Mouse (Mus musculus): ENCODE measurements around the gene Smad9. TPM values are rescaled to one million over a fixed set of nuclear protein-coding genes. Genes with fewer than 3 reads are reported as not detected.

Gene Smad9
- 4.6 and 6.0 TPM in 2 replicates for total RNA-seq (2014; rRNA removed)
- 0.67 and 0.69 TPM in 2 replicates for polyA plus RNA-seq (2015; fragmentation: Nextera tagmentation; extraction: Ambion mirVana)

DNA sequence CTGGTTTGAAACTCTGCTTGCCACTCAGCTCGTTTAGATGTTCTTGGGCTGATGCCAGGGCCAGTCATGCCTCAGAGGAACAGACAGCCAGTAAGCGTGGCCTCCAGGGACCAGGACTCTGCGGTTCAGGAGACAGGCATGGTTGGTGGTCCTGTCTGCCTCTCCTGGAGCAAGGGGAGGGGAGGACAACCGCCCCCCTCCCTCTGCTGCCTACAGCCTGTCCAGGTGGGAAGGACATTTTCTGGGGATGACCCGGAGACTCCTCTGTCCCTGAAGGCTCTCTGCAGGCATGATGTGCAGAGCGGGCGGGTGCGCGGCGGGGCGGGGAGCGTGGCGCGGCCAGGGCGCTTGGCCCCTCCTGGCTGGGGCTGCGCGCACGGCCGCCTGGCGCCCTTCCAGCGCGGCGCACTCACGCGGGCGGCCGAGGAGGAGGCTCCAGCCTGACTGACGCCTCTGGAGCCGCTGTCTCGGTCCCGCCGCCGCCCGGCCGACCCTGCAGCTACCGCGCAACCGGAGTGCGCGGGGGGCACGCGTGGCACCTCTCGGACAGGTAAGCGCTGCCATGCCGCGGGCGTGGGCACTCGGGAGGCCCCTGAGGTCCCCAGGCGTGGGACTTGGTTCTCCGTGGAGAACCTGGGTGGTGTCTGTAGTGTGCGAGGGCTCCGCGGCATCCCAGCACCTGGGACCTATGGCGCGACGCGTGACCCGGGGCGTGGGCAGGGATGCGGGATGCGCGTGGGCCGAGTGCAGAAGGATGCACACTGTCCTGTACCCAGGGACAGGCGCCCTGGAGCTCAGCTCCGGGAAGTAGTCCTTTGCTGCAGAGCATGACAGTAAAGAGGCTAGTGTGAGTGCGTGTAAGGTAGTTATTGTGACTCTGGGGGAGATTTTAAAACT is at the start of gene Smad9:
Gene Smad9 (plus strand): TSS at position 438 of the 897 bp plus-strand sequence.
- no peak; the same call in 1 of the 2 replicates for TF ChIP-seq CTCF (IDR thresholded peaks at IDR 0.05)
- H3K27ac ChIP-seq (ENCODE audit: low read depth, low read length): 0 out of 2 replicates have a peak within 1 kb of the TSS, but pooled peaks have one; percentile 20
- peaks cover 2% of the 10 kb centered on the region; the same call in 1 of the 2 replicates for H3K27me3 ChIP-seq (ENCODE audit: insufficient read depth, low read length)
- peak within 1 kb of the TSS; percentile 74 for H3K9ac ChIP-seq (replicated peaks; ENCODE audit: low read length, poor library complexity, severe bottlenecking)
- H3K36me3 ChIP-seq (ENCODE audit: insufficient read depth, low read length): peaks cover 10% of the 10 kb centered on the region
- peak within 1 kb of the TSS; percentile 71 for H3K4me3 ChIP-seq (ENCODE audit: low read depth, low read length)
- peak; percentile 71 for ATAC-seq (ENCODE audit: low FRiP score)
- under 1% methylated on average over 64 of the region's 66 CpGs for WGBS
- H3K4me1 ChIP-seq (ENCODE audit: insufficient read depth, low read length): no peaks in the 10 kb centered on the region; the same call in 1 of the 2 replicates
- DNase-seq (ENCODE audit: low spot score): peak; percentile 64
- peak within 1 kb of the TSS; percentile 100 for H3K4me2 ChIP-seq (ENCODE audit: low read depth, low read length, poor library complexity, severe bottlenecking)
- no peaks in the 10 kb centered on the region for H3K9me3 ChIP-seq (ENCODE audit: low read length)

DNA sequence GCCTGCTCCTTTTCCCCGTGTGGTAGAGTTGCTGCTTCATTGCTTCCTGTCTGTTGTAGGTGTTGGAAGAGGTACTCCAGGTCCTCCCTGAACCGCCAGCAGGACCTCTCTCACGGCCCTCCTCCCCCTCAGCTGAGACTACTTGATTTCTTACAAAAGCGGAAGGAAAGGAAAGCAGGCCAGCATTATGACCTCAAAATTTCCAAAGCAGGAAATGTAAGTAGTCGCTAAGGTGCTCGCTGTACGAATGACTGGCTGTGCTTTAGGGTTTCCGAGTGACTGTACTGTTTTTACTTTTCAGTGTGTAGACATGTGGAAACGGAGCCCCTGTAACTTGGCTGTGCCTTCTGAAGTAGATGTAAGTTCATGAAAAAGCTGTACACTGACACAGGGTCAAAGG is 46.4 kb upstream of the Smad9 start:
- peaks cover 57% of the 10 kb centered on the region for H3K36me3 ChIP-seq (ENCODE audit: insufficient read depth, low read length)
- H3K9me3 ChIP-seq (ENCODE audit: low read length): no peaks in the 10 kb centered on the region
- DNase-seq (ENCODE audit: low spot score): no peak
- H3K4me2 ChIP-seq (ENCODE audit: low read depth, low read length, poor library complexity, severe bottlenecking): no peak overlapping the region
- no peaks in the 10 kb centered on the region for H3K27me3 ChIP-seq (ENCODE audit: insufficient read depth, low read length)
- no peak for ATAC-seq (ENCODE audit: low FRiP score)
- WGBS: 94% methylated on average over 9 of the region's 9 CpGs
- no peak overlapping the region for H3K4me3 ChIP-seq (ENCODE audit: low read depth, low read length)
- H3K9ac ChIP-seq (replicated peaks; ENCODE audit: low read length, poor library complexity, severe bottlenecking): no peak overlapping the region
- no peak overlapping the region for H3K27ac ChIP-seq (ENCODE audit: low read depth, low read length)
- H3K4me1 ChIP-seq (ENCODE audit: insufficient read depth, low read length): no peaks in the 10 kb centered on the region
- TF ChIP-seq CTCF (IDR thresholded peaks at IDR 0.05): no peak

DNA sequence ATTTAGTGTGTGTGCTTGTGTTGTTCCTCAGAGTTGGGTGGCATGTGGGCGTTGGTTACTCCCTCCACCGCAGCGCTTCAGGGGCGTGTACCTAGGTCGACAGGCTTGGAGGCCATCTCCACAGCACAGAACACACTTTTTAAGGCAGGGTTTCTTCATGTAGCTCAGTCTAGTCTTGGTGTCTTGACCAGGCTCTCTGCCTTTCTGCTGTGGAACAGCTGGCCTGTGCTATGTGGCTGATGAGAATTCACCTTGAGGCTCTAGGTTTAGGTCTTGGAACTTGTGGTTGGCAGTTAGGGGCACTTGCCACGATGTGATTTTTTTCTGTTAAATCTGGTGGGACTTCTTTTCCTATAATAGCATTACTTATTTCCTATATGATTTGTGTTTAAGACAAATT is 41.1 kb upstream of the Smad9 start, which contains the start of gene Gm21958:
Gene Gm21958 (minus strand): TSS at position 101 of the 400 bp plus-strand sequence.
- Histone ChIP-seq H3K27ac (ENCODE audit: low read depth, low read length) (no peak within 1 kb of the TSS), H3K27me3 (ENCODE audit: insufficient read depth, low read length) (no peaks in the 10 kb centered on the region), H3K9me3 (ENCODE audit: low read length) (no peaks in the 10 kb centered on the region), H3K4me1 (ENCODE audit: insufficient read depth, low read length) (no peaks in the 10 kb centered on the region), H3K4me3 (ENCODE audit: low read depth, low read length) (no peak within 1 kb of the TSS), H3K4me2 (ENCODE audit: low read depth, low read length, poor library complexity, severe bottlenecking) (no peak within 1 kb of the TSS), H3K36me3 (ENCODE audit: insufficient read depth, low read length) (peaks cover 47% of the 10 kb centered on the region), H3K9ac (replicated peaks; ENCODE audit: low read length, poor library complexity, severe bottlenecking) (no peak within 1 kb of the TSS)
- ATAC-seq (ENCODE audit: low FRiP score) (no peak), DNase-seq (ENCODE audit: low spot score) (no peak)
- 90% methylated on average over 6 of the region's 6 CpGs for WGBS
- TF ChIP-seq CTCF (IDR thresholded peaks at IDR 0.05): no peak

DNA sequence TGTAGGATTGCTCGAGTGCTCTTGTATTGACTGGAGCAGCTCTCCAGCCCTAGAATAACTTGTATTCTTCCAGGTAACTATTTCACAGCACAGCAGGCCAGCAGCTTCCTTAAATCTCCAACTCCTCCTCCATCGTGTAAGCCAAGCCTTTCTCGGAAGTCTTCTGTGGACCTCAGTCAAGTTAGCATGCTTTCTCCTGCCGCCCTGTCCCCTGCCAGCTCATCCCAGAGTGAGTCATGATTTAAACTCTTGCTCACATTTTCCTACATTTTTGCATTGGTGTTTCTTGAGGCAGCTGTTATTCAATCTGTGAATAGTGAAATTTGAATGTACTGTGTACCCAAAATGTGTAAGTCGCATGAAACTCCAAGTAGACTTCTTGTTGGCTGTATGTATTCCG is 39.9 kb upstream of the Smad9 start:
- H3K9ac ChIP-seq (replicated peaks; ENCODE audit: low read length, poor library complexity, severe bottlenecking): no peak overlapping the region
- no peak for DNase-seq (ENCODE audit: low spot score)
- TF ChIP-seq CTCF (IDR thresholded peaks at IDR 0.05): no peak
- H3K27ac ChIP-seq (ENCODE audit: low read depth, low read length): no peak overlapping the region
- 94% methylated on average over 6 of the region's 6 CpGs for WGBS
- H3K4me2 ChIP-seq (ENCODE audit: low read depth, low read length, poor library complexity, severe bottlenecking): no peak overlapping the region
- no peaks in the 10 kb centered on the region for H3K4me1 ChIP-seq (ENCODE audit: insufficient read depth, low read length)
- no peak overlapping the region for H3K4me3 ChIP-seq (ENCODE audit: low read depth, low read length)
- no peaks in the 10 kb centered on the region for H3K27me3 ChIP-seq (ENCODE audit: insufficient read depth, low read length)
- ATAC-seq (ENCODE audit: low FRiP score): no peak
- H3K9me3 ChIP-seq (ENCODE audit: low read length): no peaks in the 10 kb centered on the region
- peaks cover 37% of the 10 kb centered on the region for H3K36me3 ChIP-seq (ENCODE audit: insufficient read depth, low read length)

DNA sequence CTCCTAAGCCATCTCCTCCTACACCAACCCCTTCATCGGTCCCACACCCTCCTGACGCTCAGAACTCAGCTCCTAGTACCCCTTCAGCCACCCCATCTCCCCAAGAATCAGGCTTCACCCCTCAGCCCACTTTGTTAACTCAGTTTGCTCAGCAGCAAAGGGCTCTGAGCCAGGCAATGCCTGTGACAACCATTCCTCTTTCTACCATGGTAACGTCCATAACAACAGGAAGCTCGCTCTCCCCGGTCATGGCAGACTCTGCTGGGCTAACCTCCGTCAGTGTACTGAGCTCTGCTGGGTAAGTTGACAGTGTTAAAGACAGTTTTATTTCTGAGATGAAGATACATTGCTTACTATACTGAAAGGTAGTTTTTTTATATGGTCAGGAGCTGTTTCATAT is 38.0 kb upstream of the Smad9 start:
- DNase-seq (ENCODE audit: low spot score) (peak; percentile 24), ATAC-seq (ENCODE audit: low FRiP score) (no peak)
- WGBS: 74% methylated on average over 6 of the region's 6 CpGs
- H3K9ac ChIP-seq (replicated peaks; ENCODE audit: low read length, poor library complexity, severe bottlenecking): no peak overlapping the region
- no peak overlapping the region for H3K4me3 ChIP-seq (ENCODE audit: low read depth, low read length)
- no peaks in the 10 kb centered on the region for H3K4me1 ChIP-seq (ENCODE audit: insufficient read depth, low read length)
- no peak overlapping the region for H3K4me2 ChIP-seq (ENCODE audit: low read depth, low read length, poor library complexity, severe bottlenecking)
- no peaks in the 10 kb centered on the region for H3K9me3 ChIP-seq (ENCODE audit: low read length)
- TF ChIP-seq CTCF (IDR thresholded peaks at IDR 0.05): no peak
- peaks cover 36% of the 10 kb centered on the region for H3K36me3 ChIP-seq (ENCODE audit: insufficient read depth, low read length)
- H3K27ac ChIP-seq (ENCODE audit: low read depth, low read length): no peak overlapping the region
- no peaks in the 10 kb centered on the region for H3K27me3 ChIP-seq (ENCODE audit: insufficient read depth, low read length)

DNA sequence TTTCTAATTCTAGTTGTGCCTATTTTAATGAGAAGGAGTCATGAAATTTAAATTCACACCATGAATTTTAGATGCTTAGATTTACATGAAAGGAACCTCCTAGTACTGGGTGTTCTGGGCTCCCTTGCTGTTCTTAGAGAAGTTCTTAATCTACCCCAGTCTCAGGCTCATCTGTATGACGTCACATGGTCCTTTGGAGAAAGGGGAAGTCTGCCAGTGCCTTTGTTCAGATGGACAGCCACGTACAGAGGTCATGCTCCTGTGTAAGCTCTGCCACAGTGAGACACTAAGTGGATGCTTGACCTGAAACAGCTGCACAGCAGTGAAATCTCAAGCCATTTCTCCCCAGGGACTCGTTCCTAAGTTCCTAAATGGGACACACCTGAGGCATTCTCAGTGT is 36.4 kb upstream of the Smad9 start:
- 59% methylated on average over 3 of the region's 3 CpGs for WGBS
- no peak for TF ChIP-seq CTCF (IDR thresholded peaks at IDR 0.05)
- H3K4me3 ChIP-seq (ENCODE audit: low read depth, low read length): no peak overlapping the region
- H3K4me1 ChIP-seq (ENCODE audit: insufficient read depth, low read length): no peaks in the 10 kb centered on the region
- DNase-seq (ENCODE audit: low spot score): no peak
- no peaks in the 10 kb centered on the region for H3K9me3 ChIP-seq (ENCODE audit: low read length)
- no peak for ATAC-seq (ENCODE audit: low FRiP score)
- no peak overlapping the region for H3K4me2 ChIP-seq (ENCODE audit: low read depth, low read length, poor library complexity, severe bottlenecking)
- H3K27ac ChIP-seq (ENCODE audit: low read depth, low read length): no peak overlapping the region
- H3K27me3 ChIP-seq (ENCODE audit: insufficient read depth, low read length): no peaks in the 10 kb centered on the region
- H3K9ac ChIP-seq (replicated peaks; ENCODE audit: low read length, poor library complexity, severe bottlenecking): no peak overlapping the region
- H3K36me3 ChIP-seq (ENCODE audit: insufficient read depth, low read length): peaks cover 44% of the 10 kb centered on the region
